Comparison of ENCODE assay signal across 11 mouse cellular contexts in genomic region chr4:117409144-117410048, GRCm38 (mm10).
DNase-seq lines count a peak whose midpoint lies in the region; ATAC-seq lines count a peak whose summit lies in the region.
"Had no signal": no experiment of that assay in that cellular context is flagged by ENCODE, and none has a peak within 500 bp of the region (broad histone marks: within the 10 kb centered on the region; RNA-seq: fewer than 3 reads in every experiment).

No protein-coding gene starts in this region.

- no peak overlapping the region for H3K4me3 ChIP-seq in kidney, embryonic 14.5 days (ENCODE audit: low read length)
- peak overlapping the region; percentile 36 for H3K4me3 ChIP-seq in forebrain, embryonic 10.5 days
- H3K4me3 ChIP-seq in neural tube, embryonic 11.5 days (ENCODE audit: low read depth, low read length), result no peak overlapping the region

- WGBS in kidney, embryonic 14.5 days, result 56% methylated on average over 14 of the region's 14 CpGs
- WGBS in forebrain, embryonic 10.5 days, result 21% methylated on average over 14 of the region's 14 CpGs
- WGBS in neural tube, embryonic 11.5 days, result 26% methylated on average over 13 of the region's 14 CpGs

- H3K4me2 ChIP-seq in kidney, embryonic 14.5 days (replicated peaks; ENCODE audit: low read depth, low read length), result no peak overlapping the region
- no peak overlapping the region for H3K4me2 ChIP-seq in neural tube, embryonic 11.5 days (ENCODE audit: low read depth)

- no peak overlapping the region for H3K27ac ChIP-seq in kidney, embryonic 14.5 days (ENCODE audit: low read depth, low read length)
- H3K27ac ChIP-seq in forebrain, embryonic 10.5 days, result peak overlapping the region; percentile 79
- H3K27ac ChIP-seq in neural tube, embryonic 11.5 days (ENCODE audit: low read depth, low read length), result 0 out of 2 replicates have a peak overlapping the region, but pooled peaks have one; percentile 20
- H3K27ac ChIP-seq: liver, embryonic 14.5 days had no signal

- peaks cover 12% of the 10 kb centered on the region for H3K4me1 ChIP-seq in kidney, embryonic 14.5 days (ENCODE audit: control insufficient read depth, insufficient read depth, low read length)
- H3K4me1 ChIP-seq in forebrain, embryonic 10.5 days, result peaks cover 75% of the 10 kb centered on the region
- peaks cover 29% of the 10 kb centered on the region for H3K4me1 ChIP-seq in neural tube, embryonic 11.5 days (ENCODE audit: control insufficient read depth, insufficient read depth, low read length)

- no peaks in the 10 kb centered on the region for H3K9me3 ChIP-seq in kidney, embryonic 14.5 days (ENCODE audit: control insufficient read depth, low read length)
- H3K9me3 ChIP-seq in forebrain, embryonic 10.5 days, result no peaks in the 10 kb centered on the region
- H3K9me3 ChIP-seq in neural tube, embryonic 11.5 days (ENCODE audit: control insufficient read depth, low read length), result no peaks in the 10 kb centered on the region

- H3K9ac ChIP-seq in kidney, embryonic 14.5 days (ENCODE audit: low read depth, low read length), result no peak overlapping the region
- no peak overlapping the region for H3K9ac ChIP-seq in neural tube, embryonic 11.5 days (ENCODE audit: low read length)
- H3K9ac ChIP-seq: liver, embryonic 14.5 days had no signal

- DNase-seq in kidney, adult 8-10 months, result no peak
- peak; percentile 77 for DNase-seq in forebrain, embryonic 10.5 days (ENCODE audit: extremely low spot score, low spot score)
- peak; percentile 68 for DNase-seq in left cerebral cortex, adult 11 months (ENCODE audit: low spot score)
- DNase-seq in neural tube, embryonic 11.5 days (ENCODE audit: low spot score), result peak; percentile 60
- no peak for DNase-seq in lung, postnatal 25 days (ENCODE audit: low spot score)
- DNase-seq in adrenal gland, adult (ENCODE audit: inconsistent age in 2 of 2, low spot score in 1 of 2), result no peak
- no peak for DNase-seq in urinary bladder, adult 2 months (ENCODE audit: low spot score)
- DNase-seq: kidney, adult 11 months had no signal

- peak; percentile 62; the same call in 1 of the 2 replicates for ATAC-seq in kidney, embryonic 14.5 days (ENCODE audit: low FRiP score, low TSS enrichment)
- peak; percentile 58 for ATAC-seq in neural tube, embryonic 11.5 days (ENCODE audit: insufficient read depth, low FRiP score, low TSS enrichment)
- ATAC-seq: CD4-positive, CD25-positive, alpha-beta regulatory T cell, adult 4 months had no signal

- no peaks in the 10 kb centered on the region for H3K36me3 ChIP-seq in kidney, embryonic 14.5 days (ENCODE audit: control insufficient read depth, insufficient read depth, low read length)
- no peaks in the 10 kb centered on the region for H3K36me3 ChIP-seq in forebrain, embryonic 10.5 days (replicated peaks)
- H3K36me3 ChIP-seq in neural tube, embryonic 11.5 days (ENCODE audit: control insufficient read depth, insufficient read depth, low read length), result no peaks in the 10 kb centered on the region

- peaks cover 4% of the 10 kb centered on the region for H3K27me3 ChIP-seq in kidney, embryonic 14.5 days (ENCODE audit: control insufficient read depth, insufficient read depth, low read length)
- peaks cover 100% of the 10 kb centered on the region for H3K27me3 ChIP-seq in forebrain, embryonic 10.5 days (ENCODE audit: poor library complexity, severe bottlenecking)
- peaks cover 79% of the 10 kb centered on the region for H3K27me3 ChIP-seq in neural tube, embryonic 11.5 days (ENCODE audit: control insufficient read depth, insufficient read depth, low read length)

Comparison
In these comparisons a context has a peak if more than half of its experiments do, and no peak if none do; other contexts are left out.
1. DNase-seq: peak in forebrain, embryonic 10.5 days (single experiment), left cerebral cortex, adult 11 months (single experiment) and neural tube, embryonic 11.5 days (single experiment); none in kidney, adult 8-10 months (0 of 2), lung, postnatal 25 days (single experiment), adrenal gland, adult (0 of 2) and urinary bladder, adult 2 months (single experiment).